Mouse (Mus musculus) midbrain, embryonic 10.5 days (tissue): ENCODE results near the gene Dcaf17. TPM values are rescaled to one million over a fixed set of nuclear protein-coding genes. Genes with fewer than 3 reads are reported as not detected.
A peak's percentile ranks its signal among the peaks of the same experiment; 100 is the strongest.

Experiments
- DNase-seq: peaks from one replicate; pipeline ENCODE4 v3.0.0-alpha.2; 2017; ENCODE audit warnings: low spot score
- H3K27ac ChIP-seq: fragments of 300-500 bp; sonication (generic); replicated peaks from 2 replicates; pipeline ENCODE4 v1.5.1; 2016; ENCODE audit warnings: mild to moderate bottlenecking
- H3K27me3 ChIP-seq: fragments of 300-500 bp; sonication (generic); 2 replicates; pipeline ENCODE4 v1.6.1; 2016; ENCODE audit warnings: low read depth, mild to moderate bottlenecking; ENCODE audit not compliant: poor library complexity, severe bottlenecking
- H3K36me3 ChIP-seq: fragments of 300-500 bp; sonication (generic); 2 replicates; pipeline ENCODE4 v1.6.1; 2016; ENCODE audit warnings: mild to moderate bottlenecking, moderate library complexity
- H3K4me1 ChIP-seq: fragments of 300-500 bp; sonication (generic); 2 replicates; pipeline ENCODE4 v1.6.1; 2016
- H3K4me3 ChIP-seq: fragments of 300-500 bp; sonication (generic); 2 replicates; pipeline ENCODE4 v1.5.1; 2016; ENCODE audit warnings: mild to moderate bottlenecking, moderate library complexity
- H3K9me3 ChIP-seq: fragments of 300-500 bp; sonication (generic); replicated peaks from 2 replicates; pipeline ENCODE4 v1.6.1; 2016; ENCODE audit warnings: mild to moderate bottlenecking
- WGBS: fragments of 180-500 bp; shearing (Covaris S2); methylation state at CpG from one replicate; pipeline ENCODE4 v1.1.7; 2016; 5-methylcytosine and 5-hydroxymethylcytosine counted together
- polyA plus RNA-seq: library from polyadenylated mRNA; unstranded; fragments of >200 nt; fragmentation: Nextera tagmentation; extraction: Ambion mirVana; gene quantifications from 2 replicates; pipeline ENCODE4 v1.2.1, GENCODE M21; 2016

Dcaf17 gene
- polyA plus RNA-seq: 43.3 and 46.2 TPM in 2 replicates

DNA sequence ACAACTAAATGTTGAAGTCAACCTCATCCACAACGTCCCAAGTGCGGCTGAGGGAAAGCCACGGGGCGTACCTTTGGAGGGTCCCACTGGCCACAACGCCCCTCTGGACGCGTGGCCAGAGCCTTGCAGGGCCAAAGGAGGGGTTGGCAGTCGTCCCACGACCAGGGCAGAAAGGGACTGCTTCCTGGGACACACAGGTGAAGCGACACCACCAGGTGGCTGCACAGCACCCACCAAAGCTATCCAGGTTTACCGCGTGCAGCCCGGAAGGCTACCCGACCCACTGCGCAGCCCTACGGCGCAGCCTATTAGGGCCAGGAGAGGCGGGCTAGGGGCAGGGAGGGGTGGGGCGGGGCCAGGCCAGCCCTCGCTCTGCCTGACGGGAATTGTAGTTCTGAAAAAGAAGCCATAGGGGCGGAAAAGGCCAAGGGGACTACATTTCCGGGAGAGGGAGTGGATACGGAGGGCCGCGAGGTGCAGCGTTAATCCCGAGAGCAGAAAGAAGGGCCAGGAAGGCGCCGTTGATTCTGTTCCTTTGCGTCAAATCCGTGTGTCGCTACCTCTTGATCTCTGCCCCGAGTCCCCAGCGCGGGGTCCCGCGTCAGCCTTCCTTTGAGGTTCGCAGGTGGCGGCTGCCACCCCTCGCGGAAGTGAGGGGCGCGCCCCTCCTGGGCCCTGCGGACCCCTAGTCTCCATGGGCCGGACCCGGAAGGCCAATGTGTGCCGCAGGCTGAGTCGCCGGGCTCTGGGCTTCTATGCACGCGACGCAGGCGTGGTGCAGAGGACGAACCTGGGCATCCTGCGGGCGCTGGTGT is at the start of gene Dcaf17, which contains the start of gene Mettl8:
Dcaf17 (plus strand) TSS at position 29 of the 815 bp plus-strand sequence.
Mettl8 (minus strand) TSS at position 284 of the 815 bp plus-strand sequence.
- WGBS: 0% methylated on average over 57 of the region's 57 CpGs
- H3K4me3 ChIP-seq: peak within 1 kb of the TSS; percentile 73
- peaks cover 22% of the 10 kb centered on the region for H3K36me3 ChIP-seq
- peak; percentile 94 for DNase-seq
- no peaks in the 10 kb centered on the region for H3K9me3 ChIP-seq
- H3K27me3 ChIP-seq: no peaks in the 10 kb centered on the region
- H3K4me1 ChIP-seq: peaks cover 22% of the 10 kb centered on the region
- H3K27ac ChIP-seq: peak within 1 kb of the TSS; percentile 90

DNA sequence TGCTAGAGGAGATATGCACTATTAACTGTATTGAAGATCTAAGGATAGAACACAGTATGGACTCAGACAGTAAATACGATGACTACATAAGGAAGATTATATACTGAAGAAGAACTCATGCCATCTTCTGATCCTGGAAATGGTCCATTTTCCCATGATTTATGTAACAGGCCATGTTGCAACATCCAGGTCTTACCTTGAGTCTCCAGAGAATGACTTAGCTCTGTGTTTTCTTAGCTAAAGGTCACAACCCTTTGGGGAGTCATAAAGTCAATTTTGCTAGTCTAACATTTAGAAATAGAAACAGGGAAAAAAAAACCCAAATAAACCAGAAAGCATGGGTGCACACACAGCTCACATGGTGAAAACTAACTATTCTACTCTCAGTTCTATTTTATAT is 43.3 kb upstream of the Dcaf17 start:
- 95% methylated on average over 1 of the region's 1 CpGs for WGBS

DNA sequence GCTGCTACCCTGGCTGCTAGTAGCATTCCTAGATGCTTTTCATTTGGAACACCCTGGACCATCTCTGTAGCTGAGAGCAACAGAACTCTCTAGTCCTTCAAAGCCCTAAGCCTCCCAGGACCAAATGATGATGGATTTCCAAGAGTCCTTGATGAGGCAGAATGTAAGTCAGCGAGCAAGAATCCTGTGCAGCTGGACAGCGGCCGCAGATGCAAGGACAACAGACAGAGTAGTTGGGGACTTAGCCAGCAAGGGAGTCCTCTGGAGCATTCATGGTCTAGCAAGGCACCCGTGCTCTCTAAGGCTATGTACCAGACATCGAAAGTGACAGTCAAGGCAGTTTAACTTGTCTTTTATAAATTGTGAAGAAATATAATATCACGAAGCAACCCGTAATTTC is 41.6 kb upstream of the Dcaf17 start:
- Histone ChIP-seq H3K27me3 (no peaks in the 10 kb centered on the region), H3K4me3 (no peak overlapping the region), H3K9me3 (no peaks in the 10 kb centered on the region), H3K36me3 (no peaks in the 10 kb centered on the region), H3K27ac (no peak overlapping the region), H3K4me1 (no peaks in the 10 kb centered on the region)
- WGBS: 97% methylated on average over 7 of the region's 7 CpGs
- DNase-seq: no peak

More for the DNA sequence above, 43.3 kb upstream of the Dcaf17 start:
- H3K36me3 ChIP-seq: no peaks in the 10 kb centered on the region
- no peaks in the 10 kb centered on the region for H3K27me3 ChIP-seq
- no peak overlapping the region for H3K27ac ChIP-seq
- no peak for DNase-seq
- H3K9me3 ChIP-seq: no peaks in the 10 kb centered on the region
- no peak overlapping the region for H3K4me3 ChIP-seq
- no peaks in the 10 kb centered on the region for H3K4me1 ChIP-seq

DNA sequence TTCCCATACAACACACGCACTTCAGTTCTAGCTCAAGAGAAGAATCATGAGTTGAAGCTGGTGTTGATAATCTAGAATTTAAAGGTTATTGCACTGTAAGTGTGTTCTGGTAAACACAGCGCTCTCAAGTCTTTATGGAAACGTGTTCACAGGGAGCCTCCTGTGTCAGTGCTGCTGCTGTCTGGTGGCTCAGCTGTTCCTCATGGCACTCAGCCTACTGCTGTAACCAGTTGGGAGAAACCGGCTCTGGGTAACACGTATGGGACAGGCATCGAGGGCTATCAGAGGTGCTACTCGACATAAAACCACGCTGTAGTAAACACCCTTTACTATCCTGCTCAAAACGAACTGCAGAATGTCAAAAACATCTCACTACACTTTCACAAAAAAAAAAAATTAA is 35.9 kb upstream of the Dcaf17 start:
- Histone ChIP-seq H3K27me3 (no peaks in the 10 kb centered on the region), H3K36me3 (no peaks in the 10 kb centered on the region), H3K27ac (no peak overlapping the region), H3K4me3 (no peak overlapping the region), H3K9me3 (no peaks in the 10 kb centered on the region), H3K4me1 (peaks cover 11% of the 10 kb centered on the region)
- 74% methylated on average over 9 of the region's 9 CpGs for WGBS
- DNase-seq: no peak

DNA sequence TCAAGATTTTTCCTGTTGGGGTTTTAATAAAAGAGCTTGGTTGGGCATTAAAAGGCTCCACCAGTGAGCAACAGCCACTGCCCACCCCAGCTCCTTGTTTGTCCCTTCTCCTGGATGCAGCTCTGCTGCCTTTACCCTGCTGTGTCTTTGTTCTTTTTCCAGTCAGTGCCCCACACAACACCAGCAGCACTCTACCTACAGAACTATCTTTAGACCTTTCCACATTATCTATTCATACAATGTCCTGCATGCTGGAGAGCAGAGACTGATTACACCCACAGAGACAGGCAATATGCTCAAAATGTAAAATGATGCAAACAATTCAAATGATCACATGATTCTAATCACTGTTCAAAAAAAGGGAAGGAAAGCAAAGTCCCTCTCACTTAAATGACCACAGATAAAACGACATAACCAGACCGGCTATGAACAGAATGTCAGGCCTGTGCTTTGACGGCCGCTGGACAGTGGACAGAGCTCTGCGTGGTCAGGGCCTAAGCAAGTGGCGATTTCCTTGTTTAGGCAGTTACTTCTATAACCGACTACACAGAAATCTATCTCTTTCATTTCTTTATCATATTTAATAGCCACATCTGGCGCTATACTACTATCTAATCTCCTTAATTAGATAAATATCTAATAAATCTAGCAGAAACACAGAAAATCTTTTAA is 35.3 kb upstream of the Dcaf17 start:
- H3K27ac ChIP-seq: no peak overlapping the region; the same call in 1 of the 2 replicates
- H3K4me1 ChIP-seq: peaks cover 11% of the 10 kb centered on the region
- no peak overlapping the region for H3K4me3 ChIP-seq
- WGBS: 72% methylated on average over 8 of the region's 8 CpGs
- DNase-seq: no peak
- H3K27me3 ChIP-seq: no peaks in the 10 kb centered on the region
- no peaks in the 10 kb centered on the region for H3K36me3 ChIP-seq
- no peaks in the 10 kb centered on the region for H3K9me3 ChIP-seq

DNA sequence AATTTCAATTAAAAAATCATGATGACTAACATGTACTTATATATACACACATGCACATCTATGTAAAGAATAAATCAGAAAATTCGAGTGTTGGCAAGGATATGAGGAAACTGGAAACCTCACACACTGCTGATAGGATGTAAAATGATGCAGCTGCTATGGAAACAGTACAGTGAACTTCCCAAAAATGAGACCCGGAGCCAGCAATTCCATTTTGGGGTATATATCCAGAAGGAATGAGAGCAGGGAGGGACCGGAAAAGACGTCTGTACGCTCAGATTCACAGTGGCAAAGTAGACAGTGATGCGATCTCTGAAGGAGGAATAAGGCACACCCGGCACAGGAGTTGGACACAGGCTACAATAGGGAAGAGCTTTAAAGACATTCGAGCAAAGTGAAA is 34.5 kb upstream of the Dcaf17 start:
- Histone ChIP-seq H3K27me3 (no peaks in the 10 kb centered on the region), H3K36me3 (no peaks in the 10 kb centered on the region), H3K27ac (no peak overlapping the region), H3K4me3 (no peak overlapping the region), H3K9me3 (no peaks in the 10 kb centered on the region), H3K4me1 (peaks cover 11% of the 10 kb centered on the region)
- WGBS: 88% methylated on average over 8 of the region's 8 CpGs
- no peak for DNase-seq

DNA sequence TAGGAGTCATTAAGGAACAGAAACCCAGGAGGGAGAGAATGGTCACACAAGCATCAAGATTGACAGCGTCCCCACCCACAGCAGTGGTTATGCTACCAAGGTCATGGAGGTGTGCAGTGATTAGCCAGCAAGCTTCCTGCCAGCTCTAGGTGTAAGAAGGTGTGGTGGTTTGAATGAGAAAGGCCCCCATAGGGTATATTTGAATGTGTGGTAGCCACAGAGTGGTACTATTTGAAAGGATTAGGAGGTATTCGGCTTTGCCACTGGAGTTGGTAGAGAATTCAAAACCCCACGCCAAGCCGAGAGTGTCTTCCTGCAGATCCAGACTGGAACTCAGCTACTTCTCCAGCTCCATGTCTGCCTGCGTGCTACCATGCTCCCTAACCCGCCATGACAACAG is 32.1 kb upstream of the Dcaf17 start:
- DNase-seq: no peak
- Histone ChIP-seq H3K36me3 (no peaks in the 10 kb centered on the region), H3K9me3 (no peaks in the 10 kb centered on the region), H3K27me3 (no peaks in the 10 kb centered on the region), H3K4me3 (no peak overlapping the region), H3K4me1 (peaks cover 11% of the 10 kb centered on the region), H3K27ac (no peak overlapping the region)
- WGBS: 93% methylated on average over 6 of the region's 6 CpGs

DNA sequence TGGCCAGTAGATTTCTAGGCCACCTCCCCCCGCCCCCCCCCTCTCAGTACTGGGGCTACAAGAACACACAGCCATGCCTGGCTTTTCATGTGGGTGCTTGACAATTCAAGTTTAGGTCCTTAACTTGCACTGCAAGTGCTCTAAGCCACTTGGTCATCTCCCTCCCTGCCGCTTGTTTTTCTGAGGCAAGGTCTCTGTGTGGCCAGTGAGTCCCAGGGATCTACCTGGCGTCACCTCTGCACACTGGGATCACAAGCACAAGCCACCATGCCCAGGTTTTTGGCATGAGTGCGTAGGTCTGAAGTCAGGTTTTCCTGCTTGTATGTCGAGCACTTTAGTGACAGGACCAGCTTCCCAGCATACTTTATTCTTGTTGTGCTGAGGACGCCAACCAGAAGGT is 31.1 kb upstream of the Dcaf17 start:
- Histone ChIP-seq H3K4me3 (no peak overlapping the region), H3K27me3 (no peaks in the 10 kb centered on the region), H3K4me1 (peaks cover 10% of the 10 kb centered on the region), H3K36me3 (no peaks in the 10 kb centered on the region), H3K27ac (no peak overlapping the region), H3K9me3 (no peaks in the 10 kb centered on the region)
- DNase-seq: no peak
- WGBS: 94% methylated on average over 6 of the region's 6 CpGs

DNA sequence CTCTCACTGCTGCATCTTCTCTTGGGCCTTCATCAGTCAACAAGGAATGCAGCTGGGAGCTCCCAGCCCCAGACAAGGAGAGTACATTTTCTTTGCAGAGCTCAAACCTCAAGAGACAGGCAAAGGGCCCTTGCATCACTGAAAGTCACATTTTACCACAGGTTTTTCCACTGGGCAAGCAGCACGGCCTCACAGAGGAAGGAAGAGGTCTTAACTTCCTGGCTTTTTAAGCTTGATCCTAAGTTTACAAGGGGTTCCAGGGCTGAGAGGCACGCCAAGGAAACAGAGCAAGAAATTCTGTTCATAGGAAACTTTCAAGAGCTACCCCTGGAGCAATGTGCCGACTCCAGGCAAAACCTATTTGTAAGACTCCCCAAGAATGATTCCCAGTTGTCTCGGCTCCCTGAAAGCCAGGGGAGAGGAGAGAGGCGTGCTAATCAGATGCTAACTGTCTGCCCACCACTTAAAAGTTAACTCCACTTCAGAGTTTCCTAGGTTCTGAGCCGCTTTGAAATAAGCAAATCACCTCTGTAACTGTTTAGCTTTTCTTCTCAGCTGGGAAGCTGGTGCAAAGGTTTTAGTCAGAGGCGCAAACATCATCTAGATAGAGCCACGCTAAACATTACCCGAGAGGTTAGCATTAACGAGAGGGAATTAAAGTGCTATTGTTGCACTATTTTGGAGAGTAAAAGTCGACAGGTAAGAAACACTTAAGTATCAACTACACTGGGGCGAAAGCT is 29.4 kb upstream of the Dcaf17 start:
- Histone ChIP-seq H3K4me3 (no peak overlapping the region), H3K27ac (no peak overlapping the region), H3K36me3 (no peaks in the 10 kb centered on the region), H3K27me3 (no peaks in the 10 kb centered on the region), H3K9me3 (no peaks in the 10 kb centered on the region), H3K4me1 (no peaks in the 10 kb centered on the region)
- DNase-seq: no peak
- WGBS: 67% methylated on average over 12 of the region's 12 CpGs

DNA sequence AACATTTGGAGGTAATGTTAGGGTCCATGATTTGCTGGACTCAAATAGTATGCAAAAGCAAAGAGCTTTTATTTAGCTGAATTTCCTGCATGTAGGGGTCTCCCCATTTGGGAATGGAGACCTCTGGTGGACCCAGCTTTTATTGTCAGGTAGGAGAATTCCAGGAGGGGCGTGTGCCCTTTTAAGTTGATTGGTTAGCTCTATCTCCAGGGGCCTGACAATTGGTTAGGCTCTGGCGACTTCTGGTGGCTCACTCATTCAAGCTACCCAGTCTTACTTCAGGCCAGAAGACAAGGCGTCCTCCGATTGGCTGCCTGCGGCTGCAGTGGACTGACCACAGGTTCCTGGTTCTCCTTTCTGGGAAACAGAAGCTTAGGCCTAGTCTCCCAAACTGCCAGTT is 28.3 kb upstream of the Dcaf17 start:
- peak; percentile 40 for DNase-seq
- H3K27me3 ChIP-seq: no peaks in the 10 kb centered on the region
- no peak overlapping the region for H3K27ac ChIP-seq
- WGBS: 40% methylated on average over 5 of the region's 5 CpGs
- no peak overlapping the region for H3K4me3 ChIP-seq
- no peaks in the 10 kb centered on the region for H3K36me3 ChIP-seq
- H3K4me1 ChIP-seq: no peaks in the 10 kb centered on the region
- no peaks in the 10 kb centered on the region for H3K9me3 ChIP-seq

DNA sequence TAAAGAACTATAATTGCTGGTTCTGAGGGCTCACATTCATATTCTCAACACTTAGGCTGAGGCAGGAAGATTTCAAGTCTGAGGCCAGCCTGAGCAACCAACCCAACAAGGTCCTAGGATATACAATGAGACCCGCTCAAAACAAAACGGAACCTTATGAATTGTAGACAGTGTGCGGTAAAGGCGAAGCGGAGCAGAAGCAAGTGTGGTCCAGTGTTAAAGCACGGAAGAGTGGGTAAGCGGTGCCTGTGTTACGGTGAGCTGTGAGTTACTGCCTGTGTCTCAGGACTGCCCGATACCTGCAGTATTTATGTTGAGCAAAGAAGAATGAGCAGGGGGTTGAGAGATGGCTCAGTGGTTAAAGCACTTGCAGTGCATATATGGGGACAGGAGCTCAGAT is 27.5 kb upstream of the Dcaf17 start:
- Histone ChIP-seq H3K9me3 (no peaks in the 10 kb centered on the region), H3K4me1 (peaks cover 2% of the 10 kb centered on the region; the same call in 1 of the 2 replicates), H3K4me3 (no peak overlapping the region), H3K36me3 (no peaks in the 10 kb centered on the region), H3K27me3 (no peaks in the 10 kb centered on the region), H3K27ac (no peak overlapping the region)
- DNase-seq: no peak
- 96% methylated on average over 9 of the region's 9 CpGs for WGBS

DNA sequence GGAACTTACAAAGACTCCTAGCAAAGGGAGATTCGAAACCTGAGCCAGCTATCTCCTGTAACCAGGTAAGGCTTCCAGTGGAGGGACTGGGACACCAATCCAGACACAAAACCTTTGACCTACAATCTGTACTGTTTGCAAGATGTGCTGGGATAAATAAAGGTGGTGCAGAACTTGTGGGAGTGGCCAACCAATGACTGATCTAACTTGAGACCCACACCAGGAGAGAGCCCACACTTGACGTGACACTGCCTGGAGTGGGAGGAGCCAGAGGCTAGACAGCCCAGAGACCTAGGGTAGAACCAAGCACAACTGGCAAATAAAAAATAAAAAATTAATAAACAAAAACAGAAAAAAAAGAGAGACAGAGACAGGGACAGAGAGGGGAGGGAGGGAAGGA is 24.5 kb upstream of the Dcaf17 start:
- Histone ChIP-seq H3K4me1 (peaks cover 15% of the 10 kb centered on the region), H3K4me3 (no peak overlapping the region), H3K9me3 (no peaks in the 10 kb centered on the region), H3K27me3 (no peaks in the 10 kb centered on the region), H3K36me3 (no peaks in the 10 kb centered on the region), H3K27ac (no peak overlapping the region)
- DNase-seq: no peak
- 82% methylated on average over 2 of the region's 2 CpGs for WGBS
